Mouse (Mus musculus): ENCODE results near the gene Zbtb5. TPM values are rescaled to one million over a fixed set of nuclear protein-coding genes. Genes with fewer than 3 reads are reported as not detected.
A peak's percentile ranks its signal among the peaks of the same experiment; 100 is the strongest.
"Not testable (repeated sequence)": the region's sequence is repeated elsewhere in the genome, so short reads cannot be mapped to it uniquely, and the experiment has no call there.

Zbtb5 gene
- polyA plus RNA-seq, 1 experiment: 12.8 TPM

GRCm38 (mm10) chr4:44998071-44998470, 14.1 kb downstream of the Zbtb5 start:
- Histone ChIP-seq H3K9ac (ENCODE audit: low read depth, poor library complexity, severe bottlenecking) (no peak overlapping the region), H3K27ac (ENCODE audit: insufficient read depth, low read length) (no peak overlapping the region), H3K27me3 (ENCODE audit: control insufficient read depth, insufficient read depth, low read length, poor library complexity, severe bottlenecking) (no peaks in the 10 kb centered on the region), H3K9me3 (replicated peaks; ENCODE audit: control insufficient read depth, insufficient read depth, low read length, poor library complexity, severe bottlenecking) (no peaks in the 10 kb centered on the region), H3K36me3 (ENCODE audit: control insufficient read depth, insufficient read depth, low read length, poor library complexity, severe bottlenecking) (no peaks in the 10 kb centered on the region; the same call in 1 of the 2 replicates), H3K4me3 (ENCODE audit: low read depth, low read length) (no peak overlapping the region), H3K4me1 (ENCODE audit: control insufficient read depth, insufficient read depth, low read length) (no peaks in the 10 kb centered on the region)
- TF ChIP-seq EP300 (IDR thresholded peaks at IDR 0.05; ENCODE audit: insufficient read depth, low read depth, low read length) (no peak), CTCF (IDR thresholded peaks at IDR 0.05; ENCODE audit: low read depth, low read length) (no peak), POLR2A (IDR thresholded peaks at IDR 0.05; ENCODE audit: insufficient read depth, low read length) (no peak)

GRCm38 (mm10) chr4:44994776-44995175, 17.4 kb downstream of the Zbtb5 start:
- Histone ChIP-seq H3K9ac (ENCODE audit: low read depth, poor library complexity, severe bottlenecking) (no peak overlapping the region), H3K36me3 (ENCODE audit: control insufficient read depth, insufficient read depth, low read length, poor library complexity, severe bottlenecking) (no peaks in the 10 kb centered on the region; the same call in 1 of the 2 replicates), H3K4me1 (ENCODE audit: control insufficient read depth, insufficient read depth, low read length) (no peaks in the 10 kb centered on the region)

GRCm38 (mm10) chr4:44993847-44994246, 18.4 kb downstream of the Zbtb5 start:
- Histone ChIP-seq H3K27me3 (ENCODE audit: control insufficient read depth, insufficient read depth, low read length, poor library complexity, severe bottlenecking) (no peaks in the 10 kb centered on the region), H3K36me3 (ENCODE audit: control insufficient read depth, insufficient read depth, low read length, poor library complexity, severe bottlenecking) (no peaks in the 10 kb centered on the region; the same call in 1 of the 2 replicates), H3K9me3 (replicated peaks; ENCODE audit: control insufficient read depth, insufficient read depth, low read length, poor library complexity, severe bottlenecking) (no peaks in the 10 kb centered on the region), H3K27ac (ENCODE audit: insufficient read depth, low read length) (no peak overlapping the region), H3K9ac (ENCODE audit: low read depth, poor library complexity, severe bottlenecking) (no peak overlapping the region), H3K4me3 (ENCODE audit: low read depth, low read length) (no peak overlapping the region), H3K4me1 (ENCODE audit: control insufficient read depth, insufficient read depth, low read length) (no peaks in the 10 kb centered on the region)
- TF ChIP-seq EP300 (IDR thresholded peaks at IDR 0.05; ENCODE audit: insufficient read depth, low read depth, low read length) (no peak), POLR2A (IDR thresholded peaks at IDR 0.05; ENCODE audit: insufficient read depth, low read length) (no peak), CTCF (IDR thresholded peaks at IDR 0.05; ENCODE audit: low read depth, low read length) (no peak)

More at GRCm38 (mm10) chr4:44994776-44995175, 17.4 kb downstream of the Zbtb5 start:
- Histone ChIP-seq H3K27ac (ENCODE audit: insufficient read depth, low read length) (no peak overlapping the region), H3K4me3 (ENCODE audit: low read depth, low read length) (peak overlapping the region; percentile 0; the same call in 1 of the 2 replicates), H3K9me3 (replicated peaks; ENCODE audit: control insufficient read depth, insufficient read depth, low read length, poor library complexity, severe bottlenecking) (no peaks in the 10 kb centered on the region), H3K27me3 (ENCODE audit: control insufficient read depth, insufficient read depth, low read length, poor library complexity, severe bottlenecking) (no peaks in the 10 kb centered on the region)
- TF ChIP-seq EP300 (IDR thresholded peaks at IDR 0.05; ENCODE audit: insufficient read depth, low read depth, low read length) (no peak), CTCF (IDR thresholded peaks at IDR 0.05; ENCODE audit: low read depth, low read length) (peak; percentile 15)

GRCm38 (mm10) chr4:44993179-44993578, 19.0 kb downstream of the Zbtb5 start:
- not testable (repeated sequence) for H3K27me3 ChIP-seq (ENCODE audit: control insufficient read depth, insufficient read depth, low read length, poor library complexity, severe bottlenecking); H3K36me3 ChIP-seq (ENCODE audit: control insufficient read depth, insufficient read depth, low read length, poor library complexity, severe bottlenecking); H3K9me3 ChIP-seq (replicated peaks; ENCODE audit: control insufficient read depth, insufficient read depth, low read length, poor library complexity, severe bottlenecking); H3K4me1 ChIP-seq (ENCODE audit: control insufficient read depth, insufficient read depth, low read length); H3K9ac ChIP-seq (ENCODE audit: low read depth, poor library complexity, severe bottlenecking); H3K27ac ChIP-seq (ENCODE audit: insufficient read depth, low read length); H3K4me3 ChIP-seq (ENCODE audit: low read depth, low read length)

GRCm38 (mm10) chr4:44992330-44992729, 19.9 kb downstream of the Zbtb5 start:
- not testable (repeated sequence) for H3K4me1 ChIP-seq (ENCODE audit: control insufficient read depth, insufficient read depth, low read length); H3K27ac ChIP-seq (ENCODE audit: insufficient read depth, low read length); H3K9me3 ChIP-seq (replicated peaks; ENCODE audit: control insufficient read depth, insufficient read depth, low read length, poor library complexity, severe bottlenecking); H3K27me3 ChIP-seq (ENCODE audit: control insufficient read depth, insufficient read depth, low read length, poor library complexity, severe bottlenecking); H3K9ac ChIP-seq (ENCODE audit: low read depth, poor library complexity, severe bottlenecking); H3K36me3 ChIP-seq (ENCODE audit: control insufficient read depth, insufficient read depth, low read length, poor library complexity, severe bottlenecking); H3K4me3 ChIP-seq (ENCODE audit: low read depth, low read length)

GRCm38 (mm10) chr4:44990560-44990959, 21.7 kb downstream of the Zbtb5 start:
- no peak overlapping the region for H3K9ac ChIP-seq (ENCODE audit: low read depth, poor library complexity, severe bottlenecking)
- TF ChIP-seq EP300 (IDR thresholded peaks at IDR 0.05; ENCODE audit: insufficient read depth, low read depth, low read length) (no peak), CTCF (IDR thresholded peaks at IDR 0.05; ENCODE audit: low read depth, low read length) (no peak), POLR2A (IDR thresholded peaks at IDR 0.05; ENCODE audit: insufficient read depth, low read length) (no peak)
- no peaks in the 10 kb centered on the region for H3K27me3 ChIP-seq (ENCODE audit: control insufficient read depth, insufficient read depth, low read length, poor library complexity, severe bottlenecking)
- H3K4me3 ChIP-seq (ENCODE audit: low read depth, low read length): no peak overlapping the region
- H3K36me3 ChIP-seq (ENCODE audit: control insufficient read depth, insufficient read depth, low read length, poor library complexity, severe bottlenecking): no peaks in the 10 kb centered on the region; the same call in 1 of the 2 replicates
- no peaks in the 10 kb centered on the region for H3K9me3 ChIP-seq (replicated peaks; ENCODE audit: control insufficient read depth, insufficient read depth, low read length, poor library complexity, severe bottlenecking)
- H3K4me1 ChIP-seq (ENCODE audit: control insufficient read depth, insufficient read depth, low read length): no peaks in the 10 kb centered on the region
- H3K27ac ChIP-seq (ENCODE audit: insufficient read depth, low read length): no peak overlapping the region
